8 mouse cellular contexts compared by ENCODE assay signal in the genomic region with DNA sequence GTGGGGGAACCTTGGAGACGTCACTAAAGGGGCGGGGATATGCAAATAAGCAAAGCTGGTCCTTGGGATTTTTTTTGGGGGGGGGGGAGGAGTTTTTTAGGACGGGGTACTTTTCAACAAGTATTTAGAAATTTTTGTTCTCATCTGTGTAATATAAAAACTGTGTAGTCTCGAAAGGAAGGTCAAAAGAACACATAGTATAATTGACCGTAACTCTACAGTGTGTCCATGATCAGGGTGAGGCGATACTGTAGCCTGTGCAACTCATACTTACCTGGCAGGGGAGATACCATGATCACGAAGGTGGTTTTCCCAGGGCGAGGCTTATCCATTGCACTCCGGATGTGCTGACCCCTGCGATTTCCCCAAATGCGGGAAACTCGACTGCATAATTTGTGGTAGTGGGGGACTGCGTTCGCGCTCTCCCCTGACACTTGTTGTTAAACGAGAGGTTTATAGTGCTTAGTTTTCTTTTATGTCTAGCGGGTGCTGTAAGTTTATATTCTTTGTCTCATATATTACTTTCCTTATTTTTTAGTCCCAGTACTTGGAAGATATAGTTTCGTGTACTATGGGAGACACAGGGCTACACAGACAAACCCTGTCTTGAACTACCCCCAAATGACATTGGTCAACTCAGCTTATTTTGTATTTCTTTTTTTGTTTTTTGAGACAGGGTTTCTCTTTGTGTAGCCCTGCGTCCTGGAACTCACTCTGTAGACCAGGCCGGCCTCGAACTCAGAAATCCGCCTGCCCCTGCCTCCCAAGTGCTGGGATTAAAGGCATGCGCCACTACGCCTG. TPM values are rescaled to one million over a fixed set of nuclear protein-coding genes. Genes with fewer than 3 reads are reported as not detected.
A peak's percentile ranks its signal among the peaks of the same experiment; 100 is the strongest.
DNase-seq lines count a peak whose midpoint lies in the region; ATAC-seq and TF ChIP-seq lines count a peak whose summit lies in the region.
"Not testable (repeated sequence)": the region's sequence is repeated elsewhere in the genome, so short reads cannot be mapped to it uniquely, and the experiment has no call there.

No protein-coding gene starts in this region.

- H3K27ac ChIP-seq in ES-Bruce4 (ENCODE audit: insufficient read depth, low read length); neural tube, embryonic 12.5 days: not testable (repeated sequence)
- peak overlapping the region; percentile 74 for H3K27ac ChIP-seq in forebrain, embryonic 14.5 days (ENCODE audit: low read depth, low read length)
- H3K27ac ChIP-seq in liver, embryonic 16.5 days (ENCODE audit: low read length), result peak overlapping the region; percentile 74
- peak overlapping the region; percentile 53; the same call in 1 of the 2 replicates for H3K27ac ChIP-seq in stomach, postnatal 0 days (replicated peaks)

- H3K9me3 ChIP-seq in ES-Bruce4 (replicated peaks; ENCODE audit: control insufficient read depth, insufficient read depth, low read length, poor library complexity, severe bottlenecking); forebrain, embryonic 14.5 days (replicated peaks; ENCODE audit: control insufficient read depth, low read length); liver, embryonic 16.5 days (replicated peaks; ENCODE audit: control insufficient read depth, low read length); neural tube, embryonic 12.5 days; stomach, postnatal 0 days (ENCODE audit: control insufficient read depth, low read length): not testable (repeated sequence)

- not testable (repeated sequence) for H3K27me3 ChIP-seq in ES-Bruce4 (ENCODE audit: control insufficient read depth, insufficient read depth, low read length, poor library complexity, severe bottlenecking); forebrain, embryonic 14.5 days (replicated peaks; ENCODE audit: control insufficient read depth, insufficient read depth, low read length); liver, embryonic 16.5 days (ENCODE audit: control insufficient read depth, insufficient read depth, low read depth, low read length); neural tube, embryonic 12.5 days (replicated peaks); stomach, postnatal 0 days (ENCODE audit: control insufficient read depth, insufficient read depth, low read length)

- peak overlapping the region; percentile 62 for H3K9ac ChIP-seq in ES-Bruce4 (ENCODE audit: low read depth, poor library complexity, severe bottlenecking)
- peak overlapping the region; percentile 35 for H3K9ac ChIP-seq in forebrain, embryonic 14.5 days (ENCODE audit: low read length)
- H3K9ac ChIP-seq in liver, embryonic 16.5 days (ENCODE audit: low read depth, low read length), result peak overlapping the region; percentile 58
- H3K9ac ChIP-seq in neural tube, embryonic 12.5 days, result not testable (repeated sequence)
- peak overlapping the region; percentile 38; the same call in 1 of the 2 replicates for H3K9ac ChIP-seq in stomach, postnatal 0 days (ENCODE audit: low read length)

- not testable (repeated sequence) for TF ChIP-seq CTCF in ES-Bruce4 (IDR thresholded peaks at IDR 0.05; ENCODE audit: low read depth, low read length); stomach, postnatal 0 days (IDR thresholded peaks at IDR 0.05; ENCODE audit: low read depth)

- peak; percentile 81 for DNase-seq in cerebellum, adult 11 months
- peak; percentile 96 for DNase-seq in forebrain, embryonic 14.5 days (ENCODE audit: low spot score)
- DNase-seq in heart, postnatal 14 days, result peak; percentile 76 to 88
- peak; percentile 85 for DNase-seq in large intestine, adult 2 months (ENCODE audit: low read depth, low spot score)
- peak; percentile 79 for DNase-seq in stomach, postnatal 0 days (ENCODE audit: low spot score)

- under 1% methylated on average over 23 of the region's 24 CpGs for WGBS in forebrain, embryonic 14.5 days
- WGBS in large intestine, adult 2 months, result 1% methylated on average over 24 of the region's 24 CpGs
- WGBS in liver, embryonic 16.5 days (ENCODE audit: insufficient replicate concordance), result under 1% methylated on average over 24 of the region's 24 CpGs
- 2% methylated on average over 24 of the region's 24 CpGs for WGBS in neural tube, embryonic 12.5 days
- under 1% methylated on average over 23 of the region's 24 CpGs for WGBS in stomach, postnatal 0 days

- TF ChIP-seq POLR2A in ES-Bruce4 (IDR thresholded peaks at IDR 0.05; ENCODE audit: insufficient read depth, low read length), result peak; percentile 100

- not testable (repeated sequence) for H3K36me3 ChIP-seq in ES-Bruce4 (ENCODE audit: control insufficient read depth, insufficient read depth, low read length, poor library complexity, severe bottlenecking); forebrain, embryonic 14.5 days (ENCODE audit: control insufficient read depth, insufficient read depth, low read length); liver, embryonic 16.5 days (ENCODE audit: control insufficient read depth, insufficient read depth); neural tube, embryonic 12.5 days; stomach, postnatal 0 days (ENCODE audit: control insufficient read depth, insufficient read depth, low read length)

- ATAC-seq in forebrain, embryonic 14.5 days, result peak; percentile 87
- peak; percentile 76 for ATAC-seq in liver, embryonic 16.5 days (ENCODE audit: low read depth)
- peak; percentile 87 for ATAC-seq in neural tube, embryonic 12.5 days (ENCODE audit: low FRiP score, low read depth)
- ATAC-seq in stomach, postnatal 0 days (ENCODE audit: low FRiP score, low TSS enrichment), result peak; percentile 90

- H3K4me1 ChIP-seq in ES-Bruce4 (ENCODE audit: control insufficient read depth, insufficient read depth, low read length); forebrain, embryonic 14.5 days (ENCODE audit: control insufficient read depth, insufficient read depth, low read length); neural tube, embryonic 12.5 days; stomach, postnatal 0 days (replicated peaks; ENCODE audit: control insufficient read depth, insufficient read depth): not testable (repeated sequence)
- peaks cover 26% of the 10 kb centered on the region for H3K4me1 ChIP-seq in liver, embryonic 16.5 days (ENCODE audit: control insufficient read depth, low read depth, low read length)

- peak; percentile 55; the same call in 1 of the 2 replicates for TF ChIP-seq EP300 in ES-Bruce4 (IDR thresholded peaks at IDR 0.05; ENCODE audit: insufficient read depth, low read depth, low read length)
- TF ChIP-seq EP300 in stomach, postnatal 0 days (optimal IDR thresholded peaks at IDR 0.05), result peak; percentile 93

- intact Hi-C loops in heart, postnatal 14 days (cut with DNase I), result loop anchor here (2.0 to 5.0 kb wide), 3 partner anchors 16 to 76 kb away; no protein-coding TSS in a partner anchor

- not testable (repeated sequence) for H3K4me3 ChIP-seq in ES-Bruce4 (ENCODE audit: low read depth, low read length); neural tube, embryonic 12.5 days
- H3K4me3 ChIP-seq in forebrain, embryonic 14.5 days (ENCODE audit: low read depth, low read length), result peak overlapping the region; percentile 18
- peak overlapping the region; percentile 61 for H3K4me3 ChIP-seq in liver, embryonic 16.5 days (ENCODE audit: low read depth, low read length)
- H3K4me3 ChIP-seq in stomach, postnatal 0 days (ENCODE audit: low read depth, low read length), result peak overlapping the region; percentile 33

- peak overlapping the region; percentile 46 for H3K4me2 ChIP-seq in forebrain, embryonic 14.5 days (ENCODE audit: low read length)
- peak overlapping the region; percentile 70 for H3K4me2 ChIP-seq in liver, embryonic 16.5 days (ENCODE audit: low read depth, low read length)
- peak overlapping the region; percentile 51 for H3K4me2 ChIP-seq in neural tube, embryonic 12.5 days (replicated peaks)
- H3K4me2 ChIP-seq in stomach, postnatal 0 days (replicated peaks; ENCODE audit: low read depth), result peak overlapping the region; percentile 50

RNA-seq across cellular contexts. Expression of gene Tex14, which starts 21.8 kb away (rescaled TPM):
- polyA plus RNA-seq in ES-Bruce4 (2011; ENCODE audit: insufficient read depth, insufficient read length, low read depth, missing spikeins), result 15.9 and 17.9 TPM in 2 replicates
- 0.21 and 0.24 TPM in 2 replicates for polyA plus RNA-seq in forebrain, embryonic 14.5 days (2014; fragmentation: Nextera tagmentation; extraction: Ambion mirVana)
- total RNA-seq in heart, postnatal 14 days (2021), result under 1 TPM; 0.27 to 0.41 TPM
- 0.12 and 0.64 TPM in 2 replicates for polyA plus RNA-seq in large intestine, adult 2 months (2012; rRNA removed)
- 0.08 and 0.21 TPM in 2 replicates for polyA plus RNA-seq in liver, embryonic 16.5 days (2015; fragmentation: Nextera tagmentation; extraction: Ambion mirVana)
- polyA plus RNA-seq in neural tube, embryonic 12.5 days (2016; fragmentation: Nextera tagmentation; extraction: Ambion mirVana), result 0.64 and 1.0 TPM in 2 replicates
- 0.98 and 1.6 TPM in 2 replicates for polyA plus RNA-seq in stomach, postnatal 0 days (2015; fragmentation: Nextera tagmentation; extraction: Ambion mirVana)

RNA-seq across cellular contexts. Expression of gene Rad51c, which starts 21.9 kb away (rescaled TPM):
- 30.9 and 31.0 TPM in 2 replicates for polyA plus RNA-seq in ES-Bruce4 (2011; ENCODE audit: insufficient read depth, insufficient read length, low read depth, missing spikeins)
- 4.5 and 8.1 TPM in 2 replicates for polyA plus RNA-seq in forebrain, embryonic 14.5 days (2014; fragmentation: Nextera tagmentation; extraction: Ambion mirVana)
- total RNA-seq in heart, postnatal 14 days (2021), result 1 to 10 TPM; 2.5 to 2.7 TPM
- 0.73 and 0.85 TPM in 2 replicates for polyA plus RNA-seq in large intestine, adult 2 months (2012; rRNA removed)
- polyA plus RNA-seq in liver, embryonic 16.5 days (2015; fragmentation: Nextera tagmentation; extraction: Ambion mirVana), result 3.9 and 4.4 TPM in 2 replicates
- polyA plus RNA-seq in neural tube, embryonic 12.5 days (2016; fragmentation: Nextera tagmentation; extraction: Ambion mirVana), result 9.0 and 10.5 TPM in 2 replicates
- 1.7 and 1.8 TPM in 2 replicates for polyA plus RNA-seq in stomach, postnatal 0 days (2015; fragmentation: Nextera tagmentation; extraction: Ambion mirVana)
